Mouse (Mus musculus) thymus, adult 2 months (tissue): Measurements from ENCODE around the gene Sptssb. TPM values are rescaled to one million over a fixed set of nuclear protein-coding genes. Genes with fewer than 3 reads are reported as not detected.

Experiments
- DNase-seq: peaks from one replicate; pipeline ENCODE4 v3.0.0; 2021
- H3K27ac ChIP-seq: fragments of 200-500 bp; 2 replicates; pipeline ENCODE4 v1.5.1; 2012; ENCODE audit warnings: low read length, control low read depth; ENCODE audit not compliant: control insufficient read depth, insufficient read depth
- H3K27me3 ChIP-seq: fragments of 200-500 bp; 2 replicates; pipeline ENCODE4 v1.6.1; 2012; ENCODE audit warnings: mild to moderate bottlenecking, low read length, moderate library complexity, mixed read lengths; ENCODE audit not compliant: control insufficient read depth, insufficient read depth
- H3K36me3 ChIP-seq: fragments of 200-500 bp; 2 replicates; pipeline ENCODE4 v1.6.1; 2012; ENCODE audit warnings: mild to moderate bottlenecking, low read length, moderate library complexity; ENCODE audit not compliant: control insufficient read depth, insufficient read depth
- H3K4me1 ChIP-seq: fragments of 200-500 bp; replicated peaks from 2 replicates; pipeline ENCODE4 v1.6.1; 2012; ENCODE audit warnings: low read length; ENCODE audit not compliant: control insufficient read depth, insufficient read depth
- H3K4me3 ChIP-seq: fragments of 200-500 bp; 2 replicates; pipeline ENCODE4 v1.5.1; 2012; ENCODE audit warnings: mild to moderate bottlenecking, low read length, control low read depth, moderate library complexity; ENCODE audit not compliant: control insufficient read depth, insufficient read depth
- CTCF ChIP-seq: fragments of 200-500 bp; IDR thresholded peaks from 2 replicates; pipeline ENCODE4 v1.5.1; 2012; ENCODE audit warnings: mild to moderate bottlenecking, control low read depth, low read length, moderate library complexity, borderline replicate concordance; ENCODE audit not compliant: control insufficient read depth, poor library complexity, insufficient read depth; ENCODE audit errors: extremely low read depth
- POLR2A ChIP-seq: fragments of 200-500 bp; IDR thresholded peaks from 2 replicates; pipeline ENCODE4 v1.6.1; 2012; ENCODE audit warnings: mild to moderate bottlenecking, low read length, control low read depth, moderate library complexity; ENCODE audit not compliant: control insufficient read depth, poor library complexity, insufficient read depth; ENCODE audit errors: extremely low read depth
- WGBS: fragments of 180-500 bp; shearing (Covaris S2); methylation state at CpG from one replicate; pipeline ENCODE4 v1.1.7; 2018; 5-methylcytosine and 5-hydroxymethylcytosine counted together
- polyA plus RNA-seq: library from polyadenylated mRNA; depleted of rRNA; stranded (reverse); fragments of >200 nt; gene quantifications from 2 replicates; pipeline ENCODE4 v1.2.3, GENCODE M21; 2012

Sptssb gene
- polyA plus RNA-seq, 1 experiment, result 5.5 TPM

- Histone ChIP-seq H3K4me3 (no peak overlapping the region), H3K36me3 (no peaks in the 10 kb centered on the region), H3K27ac (no peak overlapping the region), H3K4me1 (no peaks in the 10 kb centered on the region), H3K27me3 (no peaks in the 10 kb centered on the region)
- no peak for DNase-seq
- no peak for TF ChIP-seq POLR2A
- TF ChIP-seq CTCF, result no peak
- 79% methylated on average over 8 of the region's 8 CpGs for WGBS
Measured at GRCm38 (mm10) chr3:69829532-69829931, 30.2 kb downstream of the Sptssb start.

- no peaks in the 10 kb centered on the region for H3K4me1 ChIP-seq
- H3K27ac ChIP-seq, result no peak overlapping the region
- 72% methylated on average over 1 of the region's 1 CpGs for WGBS
- no peaks in the 10 kb centered on the region for H3K27me3 ChIP-seq
- H3K4me3 ChIP-seq, result no peak overlapping the region
- TF ChIP-seq POLR2A, result no peak
- TF ChIP-seq CTCF, result no peak
- DNase-seq, result no peak
- no peaks in the 10 kb centered on the region for H3K36me3 ChIP-seq
Measured at GRCm38 (mm10) chr3:69824536-69824935, 35.2 kb downstream of the Sptssb start.

- Histone ChIP-seq H3K27ac (no peak overlapping the region), H3K27me3 (no peaks in the 10 kb centered on the region), H3K4me1 (no peaks in the 10 kb centered on the region), H3K4me3 (no peak overlapping the region), H3K36me3 (no peaks in the 10 kb centered on the region)
- TF ChIP-seq CTCF (no peak), POLR2A (no peak)
- DNase-seq, result no peak
- WGBS, result 91% methylated on average over 7 of the region's 7 CpGs
Measured at GRCm38 (mm10) chr3:69820614-69821013, 39.1 kb downstream of the Sptssb start.

- no peak for DNase-seq
- Histone ChIP-seq H3K36me3 (no peaks in the 10 kb centered on the region), H3K4me1 (no peaks in the 10 kb centered on the region), H3K4me3 (no peak overlapping the region), H3K27ac (no peak overlapping the region), H3K27me3 (no peaks in the 10 kb centered on the region)
- TF ChIP-seq POLR2A (no peak), CTCF (no peak)
- WGBS, result 83% methylated on average over 3 of the region's 3 CpGs
Measured at GRCm38 (mm10) chr3:69819851-69820200, 39.9 kb downstream of the Sptssb start.

DNA sequence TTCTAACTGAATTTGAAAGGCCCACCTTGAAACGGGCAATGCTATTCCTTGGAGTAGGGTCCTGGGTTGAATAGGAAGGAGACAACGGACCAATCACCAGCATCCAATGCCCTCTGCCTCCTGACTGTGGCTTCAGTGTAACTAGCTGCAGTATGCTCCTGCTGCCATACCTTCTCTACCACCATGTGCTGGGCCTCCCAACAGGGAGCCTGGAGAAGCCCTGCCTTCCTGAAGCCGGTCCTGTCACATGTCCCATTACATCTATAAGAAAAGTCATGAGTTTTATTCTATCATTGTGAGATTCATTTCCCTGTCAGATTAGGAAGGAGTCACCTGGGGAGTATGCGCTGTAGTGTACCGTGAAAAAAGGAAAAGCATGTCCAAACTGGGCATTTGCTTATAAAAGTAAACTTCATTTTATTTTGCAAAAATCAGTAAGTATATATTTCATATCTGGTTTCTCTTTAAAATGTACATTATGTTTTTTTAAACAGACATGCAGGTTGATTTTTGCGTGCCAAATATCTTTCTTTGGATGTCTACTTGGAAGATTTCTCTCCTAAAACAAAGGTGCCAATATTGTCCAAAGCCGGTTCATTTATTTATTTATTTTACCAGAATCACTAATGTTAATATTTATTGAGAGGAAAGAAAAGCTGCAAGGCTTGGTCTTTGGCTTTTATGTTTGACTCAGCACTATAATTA lies 40.4 kb downstream of the Sptssb start:
- TF ChIP-seq CTCF (no peak), POLR2A (no peak)
- WGBS, result 96% methylated on average over 7 of the region's 7 CpGs
- H3K4me3 ChIP-seq, result no peak overlapping the region

GRCm38 (mm10) chr3:69818466-69818865 lies 41.3 kb downstream of the Sptssb start:
- DNase-seq, result no peak
- Histone ChIP-seq H3K27ac (no peak overlapping the region), H3K4me1 (no peaks in the 10 kb centered on the region), H3K36me3 (no peaks in the 10 kb centered on the region), H3K27me3 (no peaks in the 10 kb centered on the region), H3K4me3 (no peak overlapping the region)
- 39% methylated on average over 5 of the region's 5 CpGs for WGBS
- no peak for TF ChIP-seq POLR2A
- no peak for TF ChIP-seq CTCF

More for the DNA sequence above, 40.4 kb downstream of the Sptssb start:
- H3K27ac ChIP-seq, result no peak overlapping the region
- no peak for DNase-seq
- H3K4me1 ChIP-seq, result no peaks in the 10 kb centered on the region
- H3K36me3 ChIP-seq, result no peaks in the 10 kb centered on the region
- no peaks in the 10 kb centered on the region for H3K27me3 ChIP-seq

DNA sequence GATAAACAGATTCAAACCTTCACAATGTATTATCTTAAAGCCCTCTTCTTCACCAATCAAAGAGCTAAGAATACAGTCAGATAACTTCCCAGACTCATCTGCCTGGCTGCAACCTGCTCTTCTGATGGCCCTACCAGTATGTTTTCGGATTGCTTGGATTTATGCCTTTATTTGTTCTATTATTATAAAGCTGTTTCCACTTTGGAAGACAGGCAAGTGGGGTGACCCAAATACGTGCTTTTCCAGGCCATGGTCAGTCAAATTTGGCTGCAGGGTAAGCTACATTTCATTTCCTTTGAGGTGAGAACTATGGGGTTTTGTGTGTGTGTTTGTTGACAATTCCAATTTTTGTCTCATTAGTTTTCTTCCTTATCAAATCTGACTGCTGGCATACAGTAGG lies 43.2 kb downstream of the Sptssb start:
- Histone ChIP-seq H3K36me3 (no peaks in the 10 kb centered on the region), H3K27me3 (no peaks in the 10 kb centered on the region), H3K27ac (no peak overlapping the region), H3K4me1 (no peaks in the 10 kb centered on the region), H3K4me3 (no peak overlapping the region)
- DNase-seq, result no peak
- WGBS, result 94% methylated on average over 2 of the region's 2 CpGs
- TF ChIP-seq POLR2A (no peak), CTCF (no peak)
